Mouse (Mus musculus) testis, adult 2 months (tissue): Measurements from ENCODE around the gene Slit3. TPM values are rescaled to one million over a fixed set of nuclear protein-coding genes. Genes with fewer than 3 reads are reported as not detected.

Experiments used
- H3K27ac ChIP-seq: fragments of 200-500 bp; 2 replicates; pipeline ENCODE4 v1.5.1; 2012; ENCODE audit warnings: low read depth, low read length; ENCODE audit not compliant: control insufficient read depth, insufficient read depth
- H3K27me3 ChIP-seq: fragments of 200-500 bp; 2 replicates; pipeline ENCODE4 v1.6.1; 2012; ENCODE audit warnings: mild to moderate bottlenecking, low read length, moderate library complexity; ENCODE audit not compliant: control insufficient read depth, insufficient read depth
- H3K36me3 ChIP-seq: fragments of 200-500 bp; 2 replicates; pipeline ENCODE4 v1.6.1; 2012; ENCODE audit warnings: mild to moderate bottlenecking, low read length; ENCODE audit not compliant: control insufficient read depth, insufficient read depth
- H3K4me1 ChIP-seq: fragments of 200-500 bp; 2 replicates; pipeline ENCODE4 v1.6.1; 2012; ENCODE audit warnings: low read length; ENCODE audit not compliant: control insufficient read depth, insufficient read depth
- H3K4me3 ChIP-seq: fragments of 200-500 bp; 2 replicates; pipeline ENCODE4 v1.5.1; 2012; ENCODE audit warnings: low read depth, mild to moderate bottlenecking, low read length, moderate library complexity, mixed read lengths; ENCODE audit not compliant: control insufficient read depth
- CTCF ChIP-seq: fragments of 200-500 bp; IDR thresholded peaks from 2 replicates; pipeline ENCODE4 v1.5.1; 2012; ENCODE audit warnings: low read depth, mild to moderate bottlenecking, inconsistent platforms, low read length, moderate library complexity; ENCODE audit not compliant: control insufficient read depth, insufficient read depth, insufficient replicate concordance
- POLR2A ChIP-seq: fragments of 200-500 bp; IDR thresholded peaks from 2 replicates; pipeline ENCODE4 v1.6.1; 2012; ENCODE audit warnings: low read depth, mild to moderate bottlenecking, inconsistent platforms, low read length, moderate library complexity; ENCODE audit not compliant: control insufficient read depth
- polyA plus RNA-seq: library from polyadenylated mRNA; depleted of rRNA; stranded (reverse); fragments of >200 nt; gene quantifications from 2 replicates; pipeline ENCODE4 v1.2.3, GENCODE M21; 2012

Gene Slit3
- polyA plus RNA-seq, 1 experiment, result 8.4 TPM

DNA sequence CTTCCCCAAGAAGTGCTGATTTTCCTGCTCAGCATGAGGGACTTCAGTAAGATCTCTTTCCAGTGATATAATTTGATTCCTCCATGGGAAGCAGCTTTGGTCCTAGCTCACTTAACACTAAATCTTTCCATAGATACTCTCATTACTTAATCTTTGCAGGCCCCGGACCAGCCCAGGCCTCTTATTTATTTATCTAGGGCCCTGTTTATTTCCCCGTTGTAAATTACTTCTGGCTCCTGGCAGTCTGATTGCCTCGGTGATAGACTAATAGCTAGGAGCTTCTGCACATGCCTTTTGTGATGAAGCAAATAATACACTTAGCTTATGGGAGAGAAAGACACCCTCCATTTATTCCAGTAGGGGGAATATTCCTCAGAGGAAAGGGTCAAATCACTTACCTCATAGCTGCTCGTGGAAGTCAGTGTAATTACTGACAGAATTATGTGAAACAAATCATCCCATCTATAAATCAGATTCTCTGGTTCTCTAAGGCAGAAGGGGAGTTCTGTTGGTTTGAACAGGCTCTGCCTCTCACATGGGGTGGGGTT lies 129.9 kb downstream of the Slit3 start:
- no peak overlapping the region for H3K4me3 ChIP-seq
- no peaks in the 10 kb centered on the region for H3K4me1 ChIP-seq
- no peak for TF ChIP-seq CTCF
- no peak for TF ChIP-seq POLR2A
- H3K27ac ChIP-seq, result no peak overlapping the region
- H3K36me3 ChIP-seq, result no peaks in the 10 kb centered on the region
- H3K27me3 ChIP-seq, result no peaks in the 10 kb centered on the region

DNA sequence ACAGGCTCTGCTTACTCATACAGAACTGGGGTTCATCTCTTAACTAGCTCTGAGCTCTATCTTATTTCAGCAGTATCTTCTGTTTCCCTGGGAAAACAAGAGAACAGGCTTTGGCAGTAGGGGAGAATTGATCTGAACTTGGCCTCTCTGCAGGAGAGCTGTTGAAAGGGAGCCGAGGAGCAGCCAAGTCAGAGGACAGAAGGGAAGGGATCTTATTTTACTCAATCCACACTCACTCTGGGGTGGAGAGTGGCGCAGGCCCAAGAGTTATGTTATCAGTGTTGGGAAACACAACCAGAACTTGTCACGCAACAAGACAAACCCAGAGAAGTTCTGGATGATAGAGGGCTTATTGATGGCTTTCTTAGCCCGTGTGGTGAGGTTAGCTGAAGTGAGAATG lies 130.9 kb downstream of the Slit3 start:
- Histone ChIP-seq H3K27ac (no peak overlapping the region), H3K36me3 (no peaks in the 10 kb centered on the region), H3K4me1 (no peaks in the 10 kb centered on the region), H3K4me3 (no peak overlapping the region), H3K27me3 (no peaks in the 10 kb centered on the region)
- no peak for TF ChIP-seq CTCF
- TF ChIP-seq POLR2A, result no peak

- Histone ChIP-seq H3K36me3 (no peaks in the 10 kb centered on the region), H3K27ac (no peak overlapping the region), H3K4me1 (no peaks in the 10 kb centered on the region), H3K4me3 (no peak overlapping the region), H3K27me3 (no peaks in the 10 kb centered on the region)
- TF ChIP-seq CTCF, result no peak
- TF ChIP-seq POLR2A, result no peak
Observed at GRCm38 (mm10) chr11:35257351-35257750, 136.3 kb downstream of the Slit3 start.

DNA sequence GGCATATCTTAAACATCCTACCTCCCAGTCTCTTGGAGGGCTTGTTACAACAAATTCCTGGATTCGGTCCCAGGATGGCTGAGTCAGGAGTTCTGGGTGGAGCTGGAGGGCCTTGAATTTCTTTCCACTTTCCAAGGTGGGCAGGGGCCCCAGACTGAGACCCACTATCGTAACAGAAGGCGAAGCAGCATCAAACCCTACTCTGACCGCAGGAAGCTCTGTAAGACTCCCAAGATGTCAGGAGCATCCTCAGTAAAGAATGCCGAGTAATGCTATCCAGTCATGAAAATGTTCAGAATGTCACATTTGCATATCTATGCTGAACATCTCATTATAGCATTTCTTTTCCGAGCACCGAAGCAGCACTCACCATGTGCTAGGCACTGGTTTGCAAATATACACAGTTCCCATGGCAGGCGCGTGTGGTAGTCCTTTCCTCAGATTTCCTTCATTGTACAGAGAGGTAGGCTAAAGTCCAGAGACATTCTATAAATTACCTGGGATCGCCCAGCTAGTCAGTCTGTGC lies 140.6 kb downstream of the Slit3 start:
- no peak for TF ChIP-seq CTCF
- TF ChIP-seq POLR2A, result no peak
- Histone ChIP-seq H3K27me3 (no peaks in the 10 kb centered on the region), H3K4me3 (no peak overlapping the region), H3K36me3 (no peaks in the 10 kb centered on the region), H3K27ac (no peak overlapping the region; the same call in 1 of the 2 replicates), H3K4me1 (no peaks in the 10 kb centered on the region)

DNA sequence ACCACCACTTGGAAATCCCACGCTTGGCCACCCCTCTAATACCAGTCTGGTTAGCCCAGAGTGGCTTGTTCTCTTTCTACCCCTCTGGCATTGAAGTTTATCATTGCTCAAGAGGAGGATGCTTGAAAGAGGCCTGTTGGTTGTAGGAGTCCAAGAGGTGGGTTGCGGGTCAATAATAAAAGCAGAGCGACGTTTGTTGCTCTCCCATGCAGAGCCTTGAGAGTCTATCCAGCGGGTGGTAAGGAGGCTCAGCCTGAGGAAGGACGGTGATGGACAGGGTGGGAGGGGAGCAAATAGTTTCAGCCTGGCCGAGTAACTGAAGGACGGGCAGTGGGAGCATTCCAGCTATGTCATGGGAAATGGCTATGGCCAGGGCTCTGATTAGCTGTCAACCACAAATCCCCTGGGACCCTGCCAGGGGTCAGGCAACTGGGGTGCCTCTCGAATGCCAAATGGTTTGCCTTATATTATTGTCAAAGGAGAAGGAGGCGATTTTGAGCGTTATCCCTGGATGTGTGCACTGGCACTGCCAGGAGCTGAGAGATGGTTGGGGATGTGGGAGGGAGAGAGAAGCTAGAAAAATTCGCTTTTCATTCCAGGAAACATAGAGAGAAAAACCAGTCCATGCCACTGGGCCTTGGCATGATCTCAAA lies 141.4 kb downstream of the Slit3 start:
- Histone ChIP-seq H3K4me1 (no peaks in the 10 kb centered on the region), H3K4me3 (no peak overlapping the region), H3K36me3 (no peaks in the 10 kb centered on the region), H3K27me3 (no peaks in the 10 kb centered on the region), H3K27ac (no peak overlapping the region)
- no peak for TF ChIP-seq POLR2A
- no peak for TF ChIP-seq CTCF

DNA sequence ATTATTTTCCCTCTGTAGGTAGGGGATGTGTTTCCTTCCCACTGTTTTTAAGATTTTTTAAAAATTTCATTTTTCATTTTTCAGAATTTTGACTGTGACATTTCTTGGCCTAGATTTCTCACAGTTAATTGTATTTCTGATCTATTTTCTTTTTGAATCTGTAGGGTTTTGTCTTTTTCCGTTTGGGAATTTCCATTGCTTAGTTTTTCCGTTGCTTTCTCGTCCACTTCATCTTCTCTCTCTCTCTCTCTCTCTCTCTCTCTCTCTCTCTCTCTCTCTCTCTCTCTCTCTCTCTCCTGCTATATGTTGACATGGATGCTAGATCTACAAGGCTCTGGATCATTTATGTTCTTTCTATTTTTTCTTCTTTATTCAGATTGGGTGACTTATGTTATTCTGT lies 143.7 kb downstream of the Slit3 start:
- H3K4me1 ChIP-seq, result no peaks in the 10 kb centered on the region
- TF ChIP-seq POLR2A, result no peak
- no peak for TF ChIP-seq CTCF
- H3K27ac ChIP-seq, result no peak overlapping the region
- H3K36me3 ChIP-seq, result no peaks in the 10 kb centered on the region
- no peak overlapping the region for H3K4me3 ChIP-seq
- no peaks in the 10 kb centered on the region for H3K27me3 ChIP-seq

DNA sequence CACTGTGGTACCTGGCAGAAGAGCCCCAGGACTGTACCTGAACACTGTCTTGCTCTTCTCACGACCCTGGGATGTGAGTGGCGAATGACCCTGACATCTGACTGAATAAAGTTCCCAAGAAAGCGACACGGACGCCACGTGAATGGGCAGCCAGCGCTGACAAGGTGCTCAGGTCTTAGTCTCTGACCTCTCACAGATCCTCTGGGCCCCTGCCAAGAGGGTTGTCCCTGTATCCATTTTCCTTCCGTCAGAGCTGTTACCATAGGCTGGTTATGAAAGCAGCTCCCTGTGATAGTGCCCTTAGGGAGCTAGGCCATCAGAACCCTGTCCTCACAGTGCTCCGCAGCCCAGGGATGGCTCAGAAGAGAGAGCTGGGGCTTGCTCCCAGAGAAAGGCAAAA lies 149.4 kb downstream of the Slit3 start:
- Histone ChIP-seq H3K27me3 (no peaks in the 10 kb centered on the region), H3K4me1 (no peaks in the 10 kb centered on the region), H3K4me3 (no peak overlapping the region), H3K36me3 (no peaks in the 10 kb centered on the region), H3K27ac (no peak overlapping the region)
- no peak for TF ChIP-seq POLR2A
- TF ChIP-seq CTCF, result no peak
